Mouse (Mus musculus): ENCODE measurements around the gene Ripply2. TPM values are rescaled to one million over a fixed set of nuclear protein-coding genes. Genes with fewer than 3 reads are reported as not detected.
"Not testable (repeated sequence)": the region's sequence is repeated elsewhere in the genome, so short reads cannot be mapped to it uniquely, and the experiment has no call there.

The Ripply2 gene
- total RNA-seq (2021): 10 to 100 TPM in 1 of 2 experiments, 1 to 10 TPM in 1; 8.0 to 10.9 TPM
- long read RNA-seq, partial matches to known transcripts: 0 of 4 reads
- long read RNA-seq, other reads (novel, unspliced or antisense): 1 of 4 reads

DNA sequence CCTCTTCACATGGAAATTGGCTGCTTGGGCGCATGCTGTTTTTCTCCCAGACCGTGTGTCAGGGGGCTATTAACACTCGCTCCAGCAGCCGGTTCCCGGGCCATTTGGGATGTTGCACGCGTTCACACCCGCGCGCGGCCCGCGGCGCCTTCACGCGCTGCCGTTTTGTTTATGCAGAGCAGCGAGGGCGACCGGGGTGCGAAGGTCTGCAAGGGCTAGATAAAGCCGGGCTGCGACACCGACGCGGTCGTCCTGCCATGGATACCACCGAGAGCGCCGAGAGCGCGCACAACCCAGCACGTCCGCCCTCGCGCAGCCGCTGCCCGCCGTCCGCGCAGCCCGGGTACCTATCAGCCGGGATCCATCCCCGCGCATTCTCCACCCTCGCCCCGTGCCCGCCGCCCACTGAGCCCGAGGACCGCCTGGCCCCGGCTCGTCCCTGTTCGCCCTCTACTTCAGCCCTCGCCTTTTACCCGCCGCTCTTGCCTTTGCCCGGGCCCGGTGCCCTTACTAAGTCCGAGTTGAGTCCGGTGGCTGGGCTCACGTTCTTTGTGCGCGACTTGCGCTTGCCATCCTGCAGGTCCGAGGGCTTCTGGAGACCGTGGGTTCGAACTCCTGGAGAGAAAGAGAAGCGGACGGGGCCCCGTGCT, at the start of gene Ripply2:
TSS of gene Ripply2 (plus strand) at position 250 of the 650 bp plus-strand sequence.
- peak; percentile 29 to 65 for DNase-seq (ENCODE audit: low spot score in 2 of 2)

DNA sequence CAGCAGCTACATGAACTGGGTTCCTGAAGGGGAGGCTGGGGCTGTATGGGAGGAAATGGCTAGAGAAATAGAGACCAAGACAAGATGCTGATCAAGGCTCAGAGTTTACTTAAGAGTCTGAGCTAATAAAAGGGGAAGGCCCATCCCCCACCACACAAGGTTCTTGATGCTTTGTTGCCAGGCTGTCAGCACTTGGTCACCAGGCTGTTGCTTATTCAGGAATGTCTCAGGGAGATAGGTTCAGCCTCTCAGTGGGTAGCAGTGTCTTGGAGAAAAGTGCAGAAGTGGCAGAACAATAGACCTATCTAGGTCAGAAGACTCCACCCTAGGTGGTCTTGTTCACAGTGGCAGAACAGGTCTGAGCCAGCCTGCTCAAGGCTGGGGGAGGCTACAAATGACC, 42.9 kb upstream of the Ripply2 start:
- DNase-seq (ENCODE audit: low spot score in 2 of 2): not testable (repeated sequence)

GRCm38 (mm10) chr9:86973562-86973961, 41.8 kb upstream of the Ripply2 start:
- peak; percentile 43 to 57 for DNase-seq (ENCODE audit: low spot score in 2 of 2)

GRCm38 (mm10) chr9:86976896-86977295, 38.4 kb upstream of the Ripply2 start:
- DNase-seq (ENCODE audit: low spot score in 2 of 2): peak; percentile 28 to 71

- no peak for DNase-seq (ENCODE audit: low spot score in 2 of 2)
Measured at GRCm38 (mm10) chr9:86978257-86978907, 37.0 kb upstream of the Ripply2 start.

DNA sequence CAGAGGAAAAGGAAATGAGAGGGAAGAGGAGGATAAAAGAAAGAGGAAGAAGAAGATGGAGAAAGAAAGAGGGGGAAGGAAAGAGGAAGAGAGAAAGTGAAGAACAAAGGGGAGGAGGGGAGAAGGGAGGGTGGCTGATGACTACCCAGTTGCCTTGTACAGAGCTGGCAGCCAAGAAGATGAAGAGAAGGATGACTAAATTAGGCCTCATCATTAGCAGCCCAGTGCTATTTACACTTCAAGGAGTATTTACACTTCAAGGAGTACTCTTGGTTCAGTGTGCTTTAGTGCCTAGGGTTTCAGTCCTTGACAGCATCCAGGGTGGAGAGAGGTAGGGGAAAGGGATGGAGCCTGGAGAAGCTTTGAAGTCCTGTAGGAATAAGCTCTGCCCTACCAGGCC, 35.3 kb upstream of the Ripply2 start:
- no peak for DNase-seq (ENCODE audit: low spot score in 2 of 2)

- DNase-seq (ENCODE audit: low spot score in 2 of 2): no peak
Measured at GRCm38 (mm10) chr9:86980942-86981341, 34.4 kb upstream of the Ripply2 start.

- no peak for DNase-seq (ENCODE audit: low spot score in 2 of 2)
Measured at GRCm38 (mm10) chr9:86981551-86981950, 33.8 kb upstream of the Ripply2 start.

- DNase-seq (ENCODE audit: low spot score in 2 of 2): no peak
Measured at GRCm38 (mm10) chr9:86984583-86984982, 30.8 kb upstream of the Ripply2 start.

- DNase-seq (ENCODE audit: low spot score in 2 of 2): no peak
Measured at GRCm38 (mm10) chr9:86985105-86985504, 30.2 kb upstream of the Ripply2 start.

DNA sequence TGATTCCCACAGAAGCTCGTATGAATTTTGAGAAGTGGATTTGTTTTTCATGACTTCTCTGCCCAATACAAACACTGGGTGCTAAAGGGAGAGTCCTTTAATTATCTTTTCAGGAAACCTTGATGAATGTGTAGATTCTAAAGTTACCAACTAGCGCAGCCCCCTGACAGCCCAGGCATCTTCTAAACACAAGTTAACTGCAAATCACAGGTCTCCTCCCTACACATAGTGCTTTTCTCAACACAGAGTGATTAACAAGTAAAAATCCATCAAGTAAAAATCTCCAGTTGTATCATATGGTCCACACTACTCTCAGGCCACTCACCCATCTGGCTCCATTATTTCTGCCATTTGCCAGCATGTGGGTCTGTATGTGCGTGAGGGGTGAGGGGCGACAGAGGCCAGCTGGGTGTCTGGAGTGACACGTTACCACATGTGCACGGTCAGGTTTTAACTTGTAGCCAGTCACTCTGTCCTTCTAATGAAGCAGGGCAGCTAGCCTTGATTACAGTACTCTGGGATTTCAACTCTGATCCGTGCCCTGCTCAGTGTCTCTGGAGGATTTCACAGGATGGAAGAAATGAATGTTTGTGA, 28.5 kb upstream of the Ripply2 start:
- DNase-seq (ENCODE audit: low spot score in 2 of 2): no peak

DNA sequence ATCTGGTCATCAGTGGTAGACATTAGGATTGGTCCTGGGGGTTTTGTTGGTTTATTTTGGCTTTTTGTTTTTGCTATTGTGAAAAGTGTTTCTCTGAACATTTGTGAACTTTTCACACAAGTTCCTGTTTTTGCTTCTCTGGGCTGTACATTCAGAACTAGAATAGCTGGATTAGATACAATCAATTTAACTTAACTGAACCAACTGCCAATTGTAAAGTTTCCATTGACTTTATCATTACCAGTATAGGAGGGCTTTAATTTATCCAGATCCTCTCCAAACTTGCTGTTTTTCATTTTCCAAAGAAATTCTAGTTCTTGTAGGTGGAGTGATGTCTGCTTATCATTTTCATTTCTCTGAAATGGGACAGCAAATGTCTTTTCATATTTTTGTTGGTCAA, 25.5 kb upstream of the Ripply2 start:
- no peak for DNase-seq (ENCODE audit: low spot score in 2 of 2)

DNA sequence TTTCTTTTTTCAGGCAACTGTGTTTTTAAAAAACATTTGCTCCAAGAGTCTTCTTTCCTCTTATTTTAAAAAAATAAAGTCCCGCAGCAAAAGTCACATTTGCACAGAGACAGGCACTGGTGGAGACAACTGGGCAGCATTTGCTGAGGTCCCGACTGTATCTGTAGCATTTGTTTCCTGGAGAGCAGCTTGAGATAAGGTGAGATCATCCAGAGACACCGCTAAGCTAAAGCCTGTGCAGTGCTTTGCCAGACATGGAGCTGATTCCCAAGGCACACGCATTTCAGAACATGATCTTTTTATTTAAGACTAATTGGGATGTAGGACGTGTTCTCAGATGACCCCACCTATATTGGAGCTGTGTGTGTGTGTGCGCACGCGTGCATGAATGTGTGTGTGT, 23.6 kb upstream of the Ripply2 start:
- DNase-seq (ENCODE audit: low spot score in 2 of 2): no peak

DNA sequence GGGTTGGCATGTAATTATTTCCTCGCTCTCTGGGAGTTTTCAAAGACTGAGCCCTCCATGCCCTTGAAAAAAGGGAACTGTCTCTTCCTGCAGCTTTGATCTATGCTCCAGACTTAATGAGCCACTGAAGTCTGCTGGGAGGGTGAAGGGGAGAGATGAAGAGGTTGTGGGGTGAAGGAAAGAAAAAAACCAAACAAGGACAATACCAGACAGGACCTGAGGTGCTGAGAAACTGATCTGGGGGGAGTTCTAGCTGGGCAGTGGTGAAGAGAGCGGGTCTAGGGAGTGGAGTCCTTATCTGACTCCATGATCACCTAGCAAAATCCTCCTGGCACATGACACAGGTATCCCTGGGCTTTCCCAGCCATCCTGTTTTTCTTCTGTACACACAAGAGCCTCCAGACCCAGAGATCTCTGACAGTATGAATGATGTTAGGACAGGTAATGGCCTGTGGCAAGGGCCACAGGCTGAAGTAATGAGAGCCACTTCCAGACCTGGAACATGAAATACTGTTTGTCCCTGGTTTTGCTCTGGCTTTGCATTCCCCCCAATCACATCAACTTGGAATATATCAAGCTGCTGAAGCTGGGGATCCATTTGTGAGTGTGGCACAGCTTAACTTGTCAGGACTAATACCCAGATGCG, 18.2 kb upstream of the Ripply2 start:
- no peak for DNase-seq (ENCODE audit: low spot score in 2 of 2)

GRCm38 (mm10) chr9:86999956-87000582, 15.3 kb upstream of the Ripply2 start:
- DNase-seq (ENCODE audit: low spot score in 2 of 2): peak; percentile 19 to 65

GRCm38 (mm10) chr9:87004701-87005434, 10.5 kb upstream of the Ripply2 start:
- DNase-seq (ENCODE audit: low spot score in 2 of 2): no peak

- no peak for DNase-seq (ENCODE audit: low spot score in 2 of 2)
Measured at GRCm38 (mm10) chr9:87005435-87005779, 9.9 kb upstream of the Ripply2 start.

DNA sequence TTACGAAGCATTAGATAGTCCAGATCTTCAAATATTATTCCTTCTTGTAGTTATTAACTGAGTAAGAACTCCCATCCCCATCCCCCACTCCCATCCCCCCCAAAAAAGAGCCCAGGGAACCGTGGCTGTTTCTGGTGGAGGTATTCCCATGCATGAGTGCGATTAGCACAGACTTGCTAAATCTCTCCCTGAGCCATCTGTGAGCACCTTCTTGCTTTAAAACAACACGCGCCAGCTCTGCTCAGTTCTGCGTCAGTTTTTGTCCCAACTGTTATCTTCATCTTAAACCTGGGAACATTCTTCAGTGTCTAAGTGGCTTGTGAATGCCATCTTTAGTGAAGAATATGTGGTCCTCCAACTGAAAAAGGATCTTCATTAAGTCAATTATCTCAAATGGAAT, 6.8 kb upstream of the Ripply2 start:
- DNase-seq (ENCODE audit: low spot score in 2 of 2): peak; percentile 21 to 39

GRCm38 (mm10) chr9:87008919-87009318, 6.4 kb upstream of the Ripply2 start:
- no peak for DNase-seq (ENCODE audit: low spot score in 2 of 2)

DNA sequence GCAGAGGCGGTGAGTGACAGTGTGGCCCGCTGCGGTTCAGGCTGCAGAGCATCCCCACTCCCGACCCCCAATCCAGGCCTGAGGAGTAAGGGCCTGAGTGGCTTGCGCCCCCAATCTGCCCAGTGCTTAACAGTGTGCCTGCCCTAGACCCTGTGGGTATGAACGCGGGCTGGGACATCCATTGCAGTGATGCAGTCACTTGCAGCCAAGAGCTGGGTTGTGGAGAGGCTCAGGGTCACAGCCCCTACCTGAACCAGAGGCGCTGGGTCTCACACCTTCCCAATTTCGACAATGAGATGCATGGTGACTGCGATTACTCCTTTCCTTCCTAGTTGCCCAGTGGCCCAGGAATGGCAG, 579 bp downstream of the Ripply2 start:
- DNase-seq (ENCODE audit: low spot score in 2 of 2): no peak
